Mouse (Mus musculus): ENCODE measurements around the gene Vstm4. TPM values are rescaled to one million over a fixed set of nuclear protein-coding genes. Genes with fewer than 3 reads are reported as not detected.

Vstm4 gene
- polyA plus RNA-seq, 1 experiment from 2014 or later = 5.1 TPM

- Histone ChIP-seq H3K4me3 (ENCODE audit: low read depth, low read length) (no peak overlapping the region), H3K36me3 (ENCODE audit: control insufficient read depth, insufficient read depth, low read length) (no peaks in the 10 kb centered on the region), H3K9me3 (ENCODE audit: control insufficient read depth, low read length) (no peaks in the 10 kb centered on the region), H3K27ac (ENCODE audit: low read depth, low read length) (no peak overlapping the region), H3K27me3 (ENCODE audit: control insufficient read depth, insufficient read depth, low read length) (no peaks in the 10 kb centered on the region), H3K4me2 (ENCODE audit: low read depth) (no peak overlapping the region), H3K4me1 (ENCODE audit: control insufficient read depth, insufficient read depth, low read length) (no peaks in the 10 kb centered on the region; the same call in 1 of the 2 replicates), H3K9ac (ENCODE audit: low read length) (no peak overlapping the region)
- ATAC-seq (ENCODE audit: insufficient read depth, low FRiP score, low TSS enrichment) (no peak), DNase-seq (ENCODE audit: low spot score) (no peak)
- WGBS = 52% methylated on average over 14 of the region's 14 CpGs
Observed at GRCm38 (mm10) chr14:32824267-32825150, 32.0 kb upstream of the Vstm4 start.

GRCm38 (mm10) chr14:32825426-32826032 is 31.0 kb upstream of the Vstm4 start:
- Histone ChIP-seq H3K9me3 (ENCODE audit: control insufficient read depth, low read length) (no peaks in the 10 kb centered on the region), H3K27ac (ENCODE audit: low read depth, low read length) (no peak overlapping the region), H3K4me3 (ENCODE audit: low read depth, low read length) (no peak overlapping the region), H3K27me3 (ENCODE audit: control insufficient read depth, insufficient read depth, low read length) (no peaks in the 10 kb centered on the region), H3K4me2 (ENCODE audit: low read depth) (peak overlapping the region; percentile 17; the same call in 1 of the 2 replicates), H3K4me1 (ENCODE audit: control insufficient read depth, insufficient read depth, low read length) (no peaks in the 10 kb centered on the region; the same call in 1 of the 2 replicates), H3K9ac (ENCODE audit: low read length) (no peak overlapping the region), H3K36me3 (ENCODE audit: control insufficient read depth, insufficient read depth, low read length) (no peaks in the 10 kb centered on the region)
- 4% methylated on average over 11 of the region's 11 CpGs for WGBS
- peak; percentile 76 for DNase-seq (ENCODE audit: low spot score)
- peak; percentile 45; the same call in 1 of the 2 replicates for ATAC-seq (ENCODE audit: insufficient read depth, low FRiP score, low TSS enrichment)

- H3K9ac ChIP-seq (ENCODE audit: low read length) = no peak overlapping the region
- DNase-seq (ENCODE audit: low spot score) (no peak), ATAC-seq (ENCODE audit: insufficient read depth, low FRiP score, low TSS enrichment) (no peak)
- H3K27ac ChIP-seq (ENCODE audit: low read depth, low read length) = no peak overlapping the region
- no peak overlapping the region for H3K4me3 ChIP-seq (ENCODE audit: low read depth, low read length)
- H3K4me2 ChIP-seq (ENCODE audit: low read depth) = no peak overlapping the region
- H3K4me1 ChIP-seq (ENCODE audit: control insufficient read depth, insufficient read depth, low read length) = no peaks in the 10 kb centered on the region; the same call in 1 of the 2 replicates
- H3K9me3 ChIP-seq (ENCODE audit: control insufficient read depth, low read length) = no peaks in the 10 kb centered on the region
- 70% methylated on average over 4 of the region's 4 CpGs for WGBS
- no peaks in the 10 kb centered on the region for H3K27me3 ChIP-seq (ENCODE audit: control insufficient read depth, insufficient read depth, low read length)
- H3K36me3 ChIP-seq (ENCODE audit: control insufficient read depth, insufficient read depth, low read length) = no peaks in the 10 kb centered on the region
Observed at GRCm38 (mm10) chr14:32827165-32827564, 29.4 kb upstream of the Vstm4 start.

GRCm38 (mm10) chr14:32827994-32828650 is 28.4 kb upstream of the Vstm4 start:
- Histone ChIP-seq H3K27me3 (ENCODE audit: control insufficient read depth, insufficient read depth, low read length) (no peaks in the 10 kb centered on the region), H3K9ac (ENCODE audit: low read length) (no peak overlapping the region), H3K36me3 (ENCODE audit: control insufficient read depth, insufficient read depth, low read length) (no peaks in the 10 kb centered on the region), H3K4me2 (ENCODE audit: low read depth) (no peak overlapping the region), H3K9me3 (ENCODE audit: control insufficient read depth, low read length) (no peaks in the 10 kb centered on the region), H3K4me1 (ENCODE audit: control insufficient read depth, insufficient read depth, low read length) (no peaks in the 10 kb centered on the region; the same call in 1 of the 2 replicates), H3K27ac (ENCODE audit: low read depth, low read length) (no peak overlapping the region), H3K4me3 (ENCODE audit: low read depth, low read length) (no peak overlapping the region)
- ATAC-seq (ENCODE audit: insufficient read depth, low FRiP score, low TSS enrichment) (no peak), DNase-seq (ENCODE audit: low spot score) (no peak)
- 57% methylated on average over 6 of the region's 6 CpGs for WGBS

- no peaks in the 10 kb centered on the region for H3K9me3 ChIP-seq (ENCODE audit: control insufficient read depth, low read length)
- H3K4me3 ChIP-seq (ENCODE audit: low read depth, low read length) = no peak within 1 kb of the TSS
- H3K9ac ChIP-seq (ENCODE audit: low read length) = no peak within 1 kb of the TSS
- H3K4me1 ChIP-seq (ENCODE audit: control insufficient read depth, insufficient read depth, low read length) = no peaks in the 10 kb centered on the region
- no peaks in the 10 kb centered on the region for H3K27me3 ChIP-seq (ENCODE audit: control insufficient read depth, insufficient read depth, low read length)
- H3K27ac ChIP-seq (ENCODE audit: low read depth, low read length) = no peak within 1 kb of the TSS
- whole genome bisulfite sequencing = 79% methylated on average over 8 of the region's 8 CpGs
- H3K4me2 ChIP-seq (ENCODE audit: low read depth) = no peak within 1 kb of the TSS
- DNase-seq (ENCODE audit: low spot score) = no peak
- ATAC-seq (ENCODE audit: insufficient read depth, low FRiP score, low TSS enrichment) = no peak
- no peaks in the 10 kb centered on the region for H3K36me3 ChIP-seq (ENCODE audit: control insufficient read depth, insufficient read depth, low read length)
Observed at GRCm38 (mm10) chr14:32833847-32834246, 22.7 kb upstream of the Vstm4 start, which contains the start of gene Fam170b. Fam170b (plus strand) TSS chr14:32833962.

GRCm38 (mm10) chr14:32835181-32835580 is 21.4 kb upstream of the Vstm4 start:
- no peak overlapping the region for H3K9ac ChIP-seq (ENCODE audit: low read length)
- H3K9me3 ChIP-seq (ENCODE audit: control insufficient read depth, low read length) = no peaks in the 10 kb centered on the region
- H3K4me3 ChIP-seq (ENCODE audit: low read depth, low read length) = no peak overlapping the region
- DNase-seq (ENCODE audit: low spot score) (no peak), ATAC-seq (ENCODE audit: insufficient read depth, low FRiP score, low TSS enrichment) (no peak)
- H3K27ac ChIP-seq (ENCODE audit: low read depth, low read length) = no peak overlapping the region
- no peaks in the 10 kb centered on the region for H3K36me3 ChIP-seq (ENCODE audit: control insufficient read depth, insufficient read depth, low read length)
- no peaks in the 10 kb centered on the region for H3K4me1 ChIP-seq (ENCODE audit: control insufficient read depth, insufficient read depth, low read length)
- 92% methylated on average over 14 of the region's 14 CpGs for WGBS
- no peak overlapping the region for H3K4me2 ChIP-seq (ENCODE audit: low read depth)
- H3K27me3 ChIP-seq (ENCODE audit: control insufficient read depth, insufficient read depth, low read length) = no peaks in the 10 kb centered on the region

GRCm38 (mm10) chr14:32835596-32835995 is 21.0 kb upstream of the Vstm4 start:
- no peak overlapping the region for H3K4me2 ChIP-seq (ENCODE audit: low read depth)
- ATAC-seq (ENCODE audit: insufficient read depth, low FRiP score, low TSS enrichment) = no peak
- no peaks in the 10 kb centered on the region for H3K9me3 ChIP-seq (ENCODE audit: control insufficient read depth, low read length)
- DNase-seq (ENCODE audit: low spot score) = no peak
- no peak overlapping the region for H3K27ac ChIP-seq (ENCODE audit: low read depth, low read length)
- no peak overlapping the region for H3K9ac ChIP-seq (ENCODE audit: low read length)
- H3K36me3 ChIP-seq (ENCODE audit: control insufficient read depth, insufficient read depth, low read length) = no peaks in the 10 kb centered on the region
- WGBS = 93% methylated on average over 14 of the region's 14 CpGs
- no peak overlapping the region for H3K4me3 ChIP-seq (ENCODE audit: low read depth, low read length)
- no peaks in the 10 kb centered on the region for H3K4me1 ChIP-seq (ENCODE audit: control insufficient read depth, insufficient read depth, low read length)
- H3K27me3 ChIP-seq (ENCODE audit: control insufficient read depth, insufficient read depth, low read length) = no peaks in the 10 kb centered on the region

GRCm38 (mm10) chr14:32836191-32836590 is 20.4 kb upstream of the Vstm4 start:
- DNase-seq (ENCODE audit: low spot score) = no peak
- Histone ChIP-seq H3K36me3 (ENCODE audit: control insufficient read depth, insufficient read depth, low read length) (no peaks in the 10 kb centered on the region), H3K4me3 (ENCODE audit: low read depth, low read length) (no peak overlapping the region), H3K27ac (ENCODE audit: low read depth, low read length) (no peak overlapping the region), H3K9me3 (ENCODE audit: control insufficient read depth, low read length) (no peaks in the 10 kb centered on the region), H3K4me2 (ENCODE audit: low read depth) (no peak overlapping the region), H3K9ac (ENCODE audit: low read length) (no peak overlapping the region), H3K27me3 (ENCODE audit: control insufficient read depth, insufficient read depth, low read length) (no peaks in the 10 kb centered on the region), H3K4me1 (ENCODE audit: control insufficient read depth, insufficient read depth, low read length) (no peaks in the 10 kb centered on the region)
- WGBS = 94% methylated on average over 11 of the region's 11 CpGs
- no peak for ATAC-seq (ENCODE audit: insufficient read depth, low FRiP score, low TSS enrichment)
